Mouse (Mus musculus): Measurements from ENCODE around the gene Krtcap3.

Krtcap3 gene

DNA sequence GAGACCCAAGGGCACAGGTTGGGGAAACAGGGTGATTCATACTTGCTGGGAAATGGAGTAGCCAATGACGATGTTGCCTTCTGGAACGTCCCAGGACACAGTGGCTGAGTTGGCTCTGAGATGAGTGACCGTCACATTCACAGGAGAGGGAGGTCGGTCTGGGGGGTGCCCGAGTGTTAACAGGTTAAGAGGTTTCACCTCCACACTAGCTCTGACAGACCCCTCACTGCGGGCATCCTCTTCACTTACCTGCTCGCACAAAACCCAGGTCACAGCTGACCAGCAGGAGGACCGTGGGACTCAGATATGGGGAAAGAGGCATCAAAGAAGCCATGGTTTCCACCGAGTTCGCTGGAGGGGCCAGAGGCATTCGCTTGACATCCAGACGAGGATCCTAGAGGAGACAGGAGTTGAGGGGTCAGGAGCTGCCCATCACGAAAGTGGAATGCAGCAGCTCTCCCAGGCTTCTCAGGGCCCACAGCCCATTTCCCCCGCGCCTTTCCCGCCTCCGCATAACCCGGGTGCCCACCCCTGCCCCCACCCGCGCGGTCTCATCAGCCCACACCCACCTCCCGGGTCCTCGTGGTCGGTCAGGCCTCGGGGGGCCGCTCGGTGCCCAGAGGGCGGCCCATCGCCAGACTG, 43.6 kb downstream of the Krtcap3 start:
- in situ Hi-C loops (cut with MboI; ENCODE audit: low pct_unique_long_range_greater_than_20kb in 1 of 2, low sequenced_read_pairs in 2 of 2, unreplicated experiment in 1 of 2) = no loop called here

DNA sequence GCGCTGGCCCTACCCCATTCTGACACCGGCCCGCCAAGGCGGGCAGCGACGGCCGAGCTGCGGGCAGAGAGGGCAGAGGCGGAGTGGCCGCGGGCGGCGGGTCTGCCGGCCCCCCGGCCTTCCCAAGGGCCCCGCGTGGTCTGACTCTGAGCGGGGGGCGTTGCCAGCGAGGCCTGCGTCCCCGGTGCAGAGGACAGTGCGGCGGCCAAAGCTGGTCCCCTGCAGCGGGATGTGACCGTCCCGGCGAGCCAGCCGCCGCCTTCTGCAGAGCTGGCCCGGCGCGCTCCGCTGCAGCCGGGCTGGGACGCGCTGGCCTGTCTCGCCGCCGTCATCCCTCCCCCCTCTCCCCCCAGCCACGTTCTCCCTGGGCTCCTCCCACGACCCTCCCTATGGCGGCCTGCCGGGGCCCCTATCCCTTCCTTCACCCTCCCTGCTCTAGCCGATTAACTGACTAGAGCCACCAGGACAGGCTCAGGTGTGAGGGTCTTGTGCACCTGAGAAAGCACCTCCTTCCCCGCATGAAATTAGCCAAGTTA, 44.2 kb downstream of the Krtcap3 start, which contains the start of gene Fndc4:
Fndc4 (minus strand) TSS at position 475 of the 536 bp plus-strand sequence.
- in situ Hi-C loops (cut with MboI; ENCODE audit: low pct_unique_long_range_greater_than_20kb in 1 of 2, low sequenced_read_pairs in 2 of 2, unreplicated experiment in 1 of 2) = no loop called here

DNA sequence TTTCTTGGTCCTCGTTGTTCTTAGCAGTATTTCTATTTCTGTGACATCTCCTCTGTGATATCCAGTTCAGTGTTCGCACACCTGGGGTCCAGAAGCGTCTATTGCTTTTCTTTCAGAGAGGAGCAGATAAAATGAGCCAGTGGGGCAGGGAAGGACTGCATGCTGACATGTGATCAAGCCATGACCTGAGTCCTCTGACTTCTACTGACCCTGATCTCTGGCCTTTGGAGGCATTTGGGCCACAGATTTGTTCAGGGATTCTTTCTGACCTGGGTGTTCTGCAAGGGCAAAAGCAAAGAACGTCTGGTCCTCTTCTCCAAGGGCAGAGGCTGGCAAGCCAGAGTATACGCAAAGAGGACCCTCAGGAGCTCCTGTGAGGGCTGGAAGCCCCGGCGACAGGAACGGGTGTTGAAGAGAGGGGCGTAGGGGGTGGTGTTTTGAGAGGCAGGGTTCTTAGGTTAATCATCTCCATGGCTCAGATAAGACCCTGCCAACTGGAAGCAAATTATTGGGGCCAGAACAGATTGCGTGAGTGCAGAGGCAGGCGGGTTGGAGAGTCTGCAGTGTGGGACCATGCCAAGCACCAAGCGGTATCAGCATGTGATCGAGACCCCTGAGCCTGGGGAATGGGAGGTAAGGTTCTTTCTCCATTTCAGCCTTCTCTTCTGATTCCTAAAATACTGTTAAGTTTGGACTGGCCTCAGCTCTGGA, 45.7 kb downstream of the Krtcap3 start, which contains the start of gene Gckr:
Gckr (plus strand) TSS at position 397 of the 711 bp plus-strand sequence.
- in situ Hi-C loops (cut with MboI; ENCODE audit: low pct_unique_long_range_greater_than_20kb in 1 of 2, low sequenced_read_pairs in 2 of 2, unreplicated experiment in 1 of 2) = no loop called here

DNA sequence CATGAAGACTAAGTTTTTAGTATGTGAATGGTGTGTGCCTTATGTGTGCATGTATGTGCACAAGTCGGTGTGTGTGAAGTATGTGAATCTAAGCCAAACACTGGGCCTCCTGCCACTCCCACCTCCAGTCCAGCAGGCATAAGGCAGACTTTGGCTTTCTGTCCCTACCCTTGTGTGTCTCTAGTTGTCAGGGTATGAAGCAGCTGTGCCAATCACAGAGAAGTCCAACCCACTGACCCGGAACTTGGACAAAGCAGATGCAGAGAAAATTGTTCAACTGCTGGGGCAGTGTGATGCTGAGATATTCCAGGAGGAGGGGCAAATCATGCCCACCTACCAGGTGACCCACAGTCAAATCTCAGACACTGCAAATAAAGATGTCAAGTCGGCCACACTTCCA, 46.5 kb downstream of the Krtcap3 start:
- in situ Hi-C loops (cut with MboI; ENCODE audit: low pct_unique_long_range_greater_than_20kb in 1 of 2, low sequenced_read_pairs in 2 of 2, unreplicated experiment in 1 of 2) = no loop called here

DNA sequence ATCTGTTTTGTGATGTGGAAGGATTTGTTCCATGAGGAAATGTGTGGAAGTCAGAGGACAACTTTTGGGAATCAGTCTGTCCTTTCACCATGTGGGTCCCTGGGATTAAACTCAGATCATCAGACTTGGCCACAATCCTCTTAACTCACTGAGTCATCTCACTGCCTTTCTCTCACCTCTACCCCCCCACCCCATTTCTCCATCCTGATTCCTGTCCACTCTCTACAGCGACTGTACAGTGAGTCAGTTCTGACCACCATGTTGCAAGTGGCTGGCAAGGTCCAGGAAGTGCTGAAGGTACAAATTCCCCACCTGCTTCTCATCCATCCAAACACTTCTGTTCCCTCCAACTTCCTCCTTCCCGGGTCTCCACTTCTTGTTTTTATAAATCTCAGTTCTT, 47.0 kb downstream of the Krtcap3 start:
- in situ Hi-C loops (cut with MboI; ENCODE audit: low pct_unique_long_range_greater_than_20kb in 1 of 2, low sequenced_read_pairs in 2 of 2, unreplicated experiment in 1 of 2) = no loop called here

DNA sequence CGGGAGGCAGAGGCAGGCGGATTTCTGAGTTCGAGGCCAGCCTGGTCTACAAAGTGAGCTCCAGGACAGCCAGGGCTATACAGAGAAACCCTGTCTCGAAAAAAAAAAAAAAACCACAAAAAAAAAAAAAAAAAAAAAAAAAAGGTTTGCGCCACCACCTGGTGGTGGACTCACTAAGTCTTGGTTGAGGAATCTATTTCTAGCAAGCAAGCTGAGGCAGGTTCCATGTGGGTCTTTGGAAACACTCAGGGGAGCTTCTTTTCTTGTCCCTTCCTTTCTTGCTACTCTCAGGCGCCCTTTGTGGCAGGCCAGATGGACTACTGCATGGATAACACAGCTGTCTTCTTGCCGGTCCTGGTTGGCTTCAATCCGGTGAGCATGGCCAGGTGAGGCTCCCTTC, 50.4 kb downstream of the Krtcap3 start:
- in situ Hi-C loops (cut with MboI; ENCODE audit: low pct_unique_long_range_greater_than_20kb in 1 of 2, low sequenced_read_pairs in 2 of 2, unreplicated experiment in 1 of 2) = no loop called here

Data from mouse embryonic stem cell (cell line).